Mouse (Mus musculus) hindbrain, embryonic 13.5 days (tissue): ENCODE measurements around the gene Muc5b. TPM values are rescaled to one million over a fixed set of nuclear protein-coding genes. Genes with fewer than 3 reads are reported as not detected.
"Not testable (repeated sequence)": the region's sequence is repeated elsewhere in the genome, so short reads cannot be mapped to it uniquely, and the experiment has no call there.

Source experiments
- ATAC-seq: fragments of 200-750 bp; cut with Nextera tagmentation; 2 replicates; pipeline ENCODE4 v1.8.0; 2017; ENCODE audit warnings: moderate TSS enrichment; ENCODE audit not compliant: low FRiP score
- H3K27ac ChIP-seq: fragments of 300-500 bp; sonication (generic); 2 replicates; pipeline ENCODE4 v1.5.1; 2015; ENCODE audit warnings: inconsistent platforms, mild to moderate bottlenecking, moderate library complexity
- H3K27me3 ChIP-seq: fragments of 300-500 bp; sonication (generic); 2 replicates; pipeline ENCODE4 v1.6.1; 2015; ENCODE audit warnings: mild to moderate bottlenecking, inconsistent platforms
- H3K36me3 ChIP-seq: fragments of 300-500 bp; sonication (generic); 2 replicates; pipeline ENCODE4 v1.6.1; 2015; ENCODE audit warnings: mild to moderate bottlenecking, inconsistent platforms
- H3K4me1 ChIP-seq: fragments of 300-500 bp; sonication (generic); replicated peaks from 2 replicates; pipeline ENCODE4 v1.6.1; 2015; ENCODE audit warnings: inconsistent platforms
- H3K4me2 ChIP-seq: fragments of 300-500 bp; sonication (generic); 2 replicates; pipeline ENCODE4 v1.6.1; 2015; ENCODE audit warnings: inconsistent platforms, mild to moderate bottlenecking, moderate library complexity
- H3K4me3 ChIP-seq: fragments of 300-500 bp; sonication (generic); 2 replicates; pipeline ENCODE4 v1.5.1; 2015; ENCODE audit warnings: mild to moderate bottlenecking, inconsistent platforms
- H3K9ac ChIP-seq: fragments of 300-500 bp; sonication (generic); 2 replicates; pipeline ENCODE4 v1.6.1; 2015; ENCODE audit warnings: mild to moderate bottlenecking, inconsistent platforms
- H3K9me3 ChIP-seq: fragments of 300-500 bp; sonication (generic); 2 replicates; pipeline ENCODE4 v1.6.1; 2016; ENCODE audit warnings: inconsistent platforms
- WGBS: fragments of 180-500 bp; shearing (Covaris S2); methylation state at CpG from one replicate; pipeline ENCODE4 v1.1.7; 2015; 5-methylcytosine and 5-hydroxymethylcytosine counted together
- polyA plus RNA-seq: library from polyadenylated mRNA; unstranded; fragments of >200 nt; fragmentation: Nextera tagmentation; extraction: Ambion mirVana; gene quantifications from 2 replicates; pipeline ENCODE4 v1.2.1, GENCODE M21; 2015

The Muc5b gene
- 0.04 and 0.05 TPM in 2 replicates for polyA plus RNA-seq

DNA sequence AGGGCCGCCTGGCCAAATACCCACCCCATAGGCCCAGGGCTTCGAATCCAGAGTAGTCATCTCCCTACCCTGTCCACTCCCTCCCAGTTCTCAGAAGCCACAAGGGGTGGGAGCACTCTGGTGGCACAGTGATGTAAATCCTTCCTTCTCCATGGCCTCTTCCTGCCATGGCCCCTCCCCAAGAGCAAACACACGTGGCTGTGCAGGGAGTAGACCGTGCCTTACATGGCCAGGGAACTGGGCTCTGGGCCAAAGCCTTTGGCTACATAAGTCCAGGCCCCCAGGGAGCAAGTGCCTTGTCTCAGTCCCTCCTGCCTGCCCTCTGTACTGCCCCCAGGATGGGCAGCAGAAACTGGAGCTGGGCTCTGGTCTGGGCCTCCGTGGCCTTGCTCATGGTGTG is at the start of gene Muc5b:
Gene Muc5b, plus strand, starts transcription at position 292 of the 400 bp plus-strand sequence.
- H3K4me3 ChIP-seq, result no peak within 1 kb of the TSS
- 65% methylated on average over 5 of the region's 5 CpGs for WGBS
- H3K9me3 ChIP-seq, result no peaks in the 10 kb centered on the region
- no peak within 1 kb of the TSS for H3K27ac ChIP-seq
- H3K36me3 ChIP-seq, result no peaks in the 10 kb centered on the region
- H3K9ac ChIP-seq, result no peak within 1 kb of the TSS
- no peaks in the 10 kb centered on the region for H3K27me3 ChIP-seq
- ATAC-seq, result no peak
- no peak within 1 kb of the TSS for H3K4me2 ChIP-seq
- no peaks in the 10 kb centered on the region for H3K4me1 ChIP-seq

DNA sequence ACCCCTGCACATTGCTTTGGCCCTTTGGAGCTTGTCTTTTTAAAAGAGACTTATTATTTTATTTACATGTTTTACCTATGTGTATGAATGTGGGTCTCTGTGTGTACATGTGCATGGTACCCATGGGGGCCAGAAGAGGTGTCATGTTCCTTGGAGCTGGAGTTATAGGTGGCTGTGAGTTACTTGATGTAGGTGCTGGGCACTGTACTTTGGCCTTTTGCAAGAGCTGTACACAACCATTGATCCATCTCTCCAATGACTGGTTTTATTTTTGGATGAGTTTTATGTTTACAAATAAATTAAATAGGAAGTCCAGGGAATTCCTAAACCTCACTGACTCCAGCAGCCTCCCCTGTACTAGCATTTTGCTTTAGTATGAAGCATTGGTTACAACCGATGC is 44.6 kb upstream of the Muc5b start:
- H3K4me2 ChIP-seq, result no peak overlapping the region
- no peak overlapping the region for H3K27ac ChIP-seq
- H3K27me3 ChIP-seq, result no peaks in the 10 kb centered on the region
- H3K4me3 ChIP-seq, result no peak overlapping the region
- H3K4me1 ChIP-seq, result no peaks in the 10 kb centered on the region
- no peaks in the 10 kb centered on the region for H3K36me3 ChIP-seq
- H3K9me3 ChIP-seq, result no peaks in the 10 kb centered on the region; the same call in 1 of the 2 replicates
- 97% methylated on average over 1 of the region's 1 CpGs for WGBS
- ATAC-seq, result no peak
- no peak overlapping the region for H3K9ac ChIP-seq

DNA sequence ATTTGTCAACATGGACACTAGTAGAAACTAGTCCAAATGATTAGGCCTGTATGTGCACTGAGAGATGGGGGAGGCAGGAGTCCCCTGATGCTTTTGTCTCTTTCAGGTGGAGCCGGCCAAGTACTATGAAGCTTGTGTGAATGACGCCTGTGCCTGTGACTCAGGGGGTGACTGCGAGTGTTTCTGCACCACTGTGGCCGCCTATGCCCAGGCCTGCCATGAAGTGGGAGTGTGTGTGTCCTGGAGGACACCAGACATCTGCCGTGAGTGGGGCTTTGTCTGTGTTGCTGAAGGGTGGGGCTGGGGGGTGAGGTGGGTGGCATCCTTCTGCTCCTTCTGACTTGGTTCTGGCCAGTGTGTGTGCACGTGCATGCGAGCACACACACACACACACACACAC is 35.7 kb upstream of the Muc5b start:
- no peak overlapping the region for H3K9ac ChIP-seq
- H3K27ac ChIP-seq, result no peak overlapping the region
- ATAC-seq, result no peak
- no peaks in the 10 kb centered on the region for H3K4me1 ChIP-seq
- no peaks in the 10 kb centered on the region for H3K27me3 ChIP-seq
- 95% methylated on average over 7 of the region's 7 CpGs for WGBS
- no peak overlapping the region for H3K4me3 ChIP-seq
- no peak overlapping the region for H3K4me2 ChIP-seq
- H3K36me3 ChIP-seq, result no peaks in the 10 kb centered on the region
- no peaks in the 10 kb centered on the region for H3K9me3 ChIP-seq

DNA sequence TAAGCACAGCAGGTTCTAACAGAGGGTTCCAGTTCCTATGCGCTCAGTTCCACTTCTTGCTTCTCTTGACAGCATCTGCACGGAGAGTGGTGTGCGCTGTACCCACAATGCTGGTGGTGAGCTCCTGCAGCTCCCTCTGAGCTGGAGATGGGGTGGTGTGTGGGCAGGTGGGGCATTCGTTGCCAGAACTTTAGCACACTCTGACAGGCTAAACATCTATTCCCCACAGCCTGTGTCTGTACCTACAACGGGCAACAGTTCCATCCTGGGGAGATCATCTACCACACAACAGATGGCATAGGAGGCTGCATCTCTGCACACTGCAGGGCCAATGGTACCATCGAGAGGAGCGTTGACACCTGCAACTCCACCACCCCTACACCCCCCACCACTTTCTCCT is 33.5 kb upstream of the Muc5b start:
- Histone ChIP-seq H3K27me3 (no peaks in the 10 kb centered on the region), H3K9me3 (no peaks in the 10 kb centered on the region), H3K9ac (no peak overlapping the region), H3K4me3 (no peak overlapping the region), H3K36me3 (no peaks in the 10 kb centered on the region), H3K27ac (no peak overlapping the region), H3K4me1 (no peaks in the 10 kb centered on the region), H3K4me2 (no peak overlapping the region)
- 90% methylated on average over 7 of the region's 7 CpGs for WGBS
- ATAC-seq, result no peak

DNA sequence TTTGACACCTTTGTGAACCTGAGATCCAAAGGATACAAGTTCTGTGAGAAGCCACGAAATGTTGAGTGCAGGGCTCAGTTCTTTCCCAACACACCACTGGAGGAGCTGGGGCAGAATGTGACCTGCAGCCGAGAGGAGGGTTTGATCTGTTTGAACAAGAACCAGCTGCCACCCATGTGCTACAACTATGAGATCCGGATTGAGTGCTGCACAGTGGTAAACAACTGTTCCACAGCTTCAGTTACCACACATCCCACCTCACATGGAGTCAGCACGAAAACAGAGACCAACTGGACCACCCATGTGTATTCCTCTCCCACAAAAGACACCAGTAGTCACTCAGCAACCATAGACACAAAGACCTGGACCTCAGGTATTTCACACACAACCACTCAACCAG is 31.0 kb upstream of the Muc5b start:
- H3K36me3 ChIP-seq, H3K27ac ChIP-seq, H3K4me2 ChIP-seq, H3K4me3 ChIP-seq, H3K9ac ChIP-seq, H3K27me3 ChIP-seq, ATAC-seq, H3K9me3 ChIP-seq, H3K4me1 ChIP-seq: not testable (repeated sequence)
- WGBS, result no CpG with 5 or more reads among the region's 4 CpGs

DNA sequence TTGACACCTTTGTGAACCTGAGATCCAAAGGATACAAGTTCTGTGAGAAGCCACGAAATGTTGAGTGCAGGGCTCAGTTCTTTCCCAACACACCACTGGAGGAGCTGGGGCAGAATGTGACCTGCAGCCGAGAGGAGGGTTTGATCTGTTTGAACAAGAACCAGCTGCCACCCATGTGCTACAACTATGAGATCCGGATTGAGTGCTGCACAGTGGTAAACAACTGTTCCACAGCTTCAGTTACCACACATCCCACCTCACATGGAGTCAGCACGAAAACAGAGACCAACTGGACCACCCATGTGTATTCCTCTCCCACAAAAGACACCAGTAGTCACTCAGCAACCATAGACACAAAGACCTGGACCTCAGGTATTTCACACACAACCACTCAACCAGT is 28.9 kb upstream of the Muc5b start:
- not testable (repeated sequence) for H3K4me1 ChIP-seq

DNA sequence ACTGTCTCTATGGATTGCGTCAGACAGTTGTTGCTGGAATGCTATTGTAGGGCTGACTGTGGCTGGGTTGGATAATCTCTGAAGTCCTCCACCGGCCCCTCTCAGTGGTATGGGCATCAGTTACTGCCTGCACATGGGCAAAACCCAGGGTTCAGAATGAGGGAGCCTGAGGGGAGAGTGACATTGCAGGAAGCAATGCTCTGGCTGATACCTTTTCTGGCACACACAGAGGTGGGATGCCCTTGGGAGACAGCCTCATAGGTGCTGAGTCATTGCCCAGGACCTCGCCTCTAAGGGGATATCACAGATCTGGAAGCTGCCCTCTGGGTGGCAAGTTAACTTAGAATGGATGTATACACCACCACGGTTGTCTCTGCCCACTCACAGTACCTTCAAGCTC is 25.5 kb upstream of the Muc5b start:
- Histone ChIP-seq H3K4me3 (no peak overlapping the region), H3K4me2 (no peak overlapping the region), H3K4me1 (peaks cover 18% of the 10 kb centered on the region), H3K36me3 (no peaks in the 10 kb centered on the region), H3K27me3 (no peaks in the 10 kb centered on the region), H3K27ac (no peak overlapping the region), H3K9me3 (no peaks in the 10 kb centered on the region), H3K9ac (no peak overlapping the region)
- WGBS, result 92% methylated on average over 4 of the region's 4 CpGs
- no peak for ATAC-seq

More for the DNA sequence above, 28.9 kb upstream of the Muc5b start:
- H3K9ac ChIP-seq, H3K9me3 ChIP-seq, H3K36me3 ChIP-seq, H3K4me2 ChIP-seq, H3K27ac ChIP-seq, H3K4me3 ChIP-seq, H3K27me3 ChIP-seq, ATAC-seq: not testable (repeated sequence)
- WGBS, result no CpG with 5 or more reads among the region's 4 CpGs

DNA sequence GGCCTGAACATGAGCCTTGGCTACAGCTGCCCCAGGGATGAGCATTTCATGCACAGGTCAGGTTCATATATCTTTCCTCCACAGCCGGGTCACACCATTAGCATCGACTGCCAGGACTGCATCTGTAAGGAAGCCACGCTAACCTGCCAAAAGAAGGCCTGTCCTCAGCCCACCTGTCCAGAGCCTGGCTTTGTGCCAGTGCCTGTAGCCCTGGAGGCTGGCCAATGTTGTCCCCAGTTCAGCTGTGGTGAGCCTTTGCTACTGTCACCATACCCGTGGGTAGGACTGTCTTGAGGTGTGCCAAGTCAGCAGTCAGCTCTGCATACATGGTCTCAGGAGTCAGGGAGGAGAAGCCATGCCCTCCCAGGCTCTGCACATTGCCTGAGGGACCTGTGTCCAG is 23.5 kb upstream of the Muc5b start:
- Histone ChIP-seq H3K9me3 (no peaks in the 10 kb centered on the region), H3K4me1 (peaks cover 19% of the 10 kb centered on the region), H3K4me3 (no peak overlapping the region), H3K27ac (no peak overlapping the region), H3K9ac (no peak overlapping the region), H3K4me2 (no peak overlapping the region), H3K36me3 (no peaks in the 10 kb centered on the region), H3K27me3 (no peaks in the 10 kb centered on the region)
- WGBS, result 85% methylated on average over 4 of the region's 4 CpGs
- ATAC-seq, result no peak

DNA sequence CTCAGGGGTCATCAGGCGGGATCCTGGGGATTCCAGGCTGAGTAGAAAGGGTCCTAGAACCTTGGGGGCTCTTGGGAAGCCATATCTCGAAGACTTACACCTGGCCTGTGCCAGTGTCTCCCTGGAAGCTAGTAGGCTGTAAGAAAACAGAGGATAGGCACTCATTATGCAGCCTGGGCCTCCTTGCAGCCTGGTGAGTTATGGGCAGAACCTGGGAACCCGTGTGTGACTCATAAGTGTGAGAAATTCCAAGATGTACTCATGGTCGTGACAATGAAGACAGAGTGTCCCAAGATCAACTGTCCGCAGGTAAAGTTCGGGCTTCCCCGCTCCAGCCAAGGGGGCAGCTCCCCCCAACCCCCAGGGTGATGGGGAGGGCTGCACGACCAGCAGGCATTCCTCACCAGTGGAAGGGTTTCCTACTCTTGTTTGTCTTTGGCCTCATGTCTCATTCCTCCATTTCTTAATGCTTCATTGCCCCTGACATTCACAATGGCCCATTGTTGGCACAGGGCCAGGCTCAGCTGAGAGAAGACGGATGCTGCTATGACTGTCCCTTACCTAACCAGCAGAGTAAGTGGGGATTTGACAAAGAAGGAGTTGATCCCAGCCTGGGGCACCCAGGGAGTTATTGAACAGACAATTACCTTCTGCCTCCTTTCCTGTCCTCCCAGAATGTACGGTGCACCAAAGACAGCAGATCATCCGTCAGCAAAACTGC is 21.4 kb upstream of the Muc5b start:
- ATAC-seq, result no peak
- 49% methylated on average over 11 of the region's 11 CpGs for WGBS

DNA sequence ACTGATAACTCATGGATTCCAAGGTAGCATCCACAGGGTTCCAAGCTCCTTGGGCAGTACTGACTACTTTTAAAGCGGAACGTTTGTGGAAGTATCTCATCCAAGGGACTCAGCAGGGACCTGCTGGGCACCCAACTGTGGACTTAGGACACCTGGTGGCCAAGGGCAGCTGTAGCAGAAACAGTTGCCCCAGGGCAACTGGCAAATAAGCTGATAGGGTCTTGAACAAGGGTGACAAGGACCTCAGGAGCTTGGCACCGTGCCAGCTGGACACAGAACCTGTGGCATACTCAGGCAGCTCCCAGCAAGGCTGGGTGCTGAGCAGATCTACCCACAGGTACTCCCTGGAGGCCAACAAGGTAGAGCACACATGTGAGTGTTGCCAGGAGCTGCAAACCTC is 20.6 kb upstream of the Muc5b start:
- H3K4me3 ChIP-seq, result no peak overlapping the region
- 81% methylated on average over 3 of the region's 3 CpGs for WGBS
- H3K27me3 ChIP-seq, result no peaks in the 10 kb centered on the region
- no peaks in the 10 kb centered on the region for H3K36me3 ChIP-seq
- H3K4me1 ChIP-seq, result peaks cover 22% of the 10 kb centered on the region
- no peak overlapping the region for H3K9ac ChIP-seq
- ATAC-seq, result no peak
- no peak overlapping the region for H3K27ac ChIP-seq
- no peaks in the 10 kb centered on the region for H3K9me3 ChIP-seq
- no peak overlapping the region for H3K4me2 ChIP-seq

More for the DNA sequence above, 21.4 kb upstream of the Muc5b start:
- H3K9ac ChIP-seq, result no peak overlapping the region
- no peaks in the 10 kb centered on the region for H3K27me3 ChIP-seq
- H3K27ac ChIP-seq, result no peak overlapping the region
- no peak overlapping the region for H3K4me3 ChIP-seq
- H3K9me3 ChIP-seq, result no peaks in the 10 kb centered on the region
- no peak overlapping the region for H3K4me2 ChIP-seq
- no peaks in the 10 kb centered on the region for H3K36me3 ChIP-seq
- peaks cover 20% of the 10 kb centered on the region for H3K4me1 ChIP-seq

DNA sequence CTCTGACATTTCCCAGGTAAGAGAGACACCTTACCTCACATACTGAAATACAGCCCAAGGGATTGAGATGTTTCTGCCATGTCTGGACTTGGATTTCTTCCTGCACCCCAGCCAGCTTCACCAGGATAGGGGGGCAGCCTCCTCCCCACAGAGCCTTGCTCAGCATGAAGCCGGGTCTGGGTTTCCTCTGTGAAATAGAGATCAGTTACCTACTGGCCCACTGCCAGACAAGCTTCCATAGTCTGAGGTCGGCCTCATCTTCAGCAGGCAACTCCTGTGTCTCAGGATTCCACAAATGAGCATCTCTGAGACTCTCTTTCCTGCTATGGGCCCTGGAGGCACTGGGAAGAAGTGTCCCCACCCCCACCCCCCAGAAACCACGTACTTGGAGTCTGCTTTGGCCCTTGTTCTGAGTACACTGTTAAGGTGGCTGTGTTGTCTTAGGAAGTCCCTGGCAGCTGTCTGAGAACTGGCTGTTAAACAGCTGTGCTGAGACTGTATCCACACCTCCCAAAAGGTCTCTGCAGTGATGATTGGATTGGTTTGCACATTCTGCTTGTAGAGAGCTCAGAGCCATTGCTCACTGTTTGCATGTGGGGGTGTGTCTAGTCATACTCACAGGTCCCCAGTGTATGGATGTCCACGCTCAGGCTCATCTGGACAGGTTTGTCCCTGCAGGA is 16.1 kb upstream of the Muc5b start:
- Histone ChIP-seq H3K4me3 (no peak overlapping the region), H3K4me2 (no peak overlapping the region), H3K36me3 (no peaks in the 10 kb centered on the region), H3K9me3 (no peaks in the 10 kb centered on the region), H3K27ac (0 out of 2 replicates have a peak overlapping the region, but pooled peaks have one; percentile 2), H3K9ac (no peak overlapping the region), H3K27me3 (no peaks in the 10 kb centered on the region; the same call in 1 of the 2 replicates), H3K4me1 (peaks cover 10% of the 10 kb centered on the region)
- WGBS, result 59% methylated on average over 4 of the region's 4 CpGs
- ATAC-seq, result no peak

DNA sequence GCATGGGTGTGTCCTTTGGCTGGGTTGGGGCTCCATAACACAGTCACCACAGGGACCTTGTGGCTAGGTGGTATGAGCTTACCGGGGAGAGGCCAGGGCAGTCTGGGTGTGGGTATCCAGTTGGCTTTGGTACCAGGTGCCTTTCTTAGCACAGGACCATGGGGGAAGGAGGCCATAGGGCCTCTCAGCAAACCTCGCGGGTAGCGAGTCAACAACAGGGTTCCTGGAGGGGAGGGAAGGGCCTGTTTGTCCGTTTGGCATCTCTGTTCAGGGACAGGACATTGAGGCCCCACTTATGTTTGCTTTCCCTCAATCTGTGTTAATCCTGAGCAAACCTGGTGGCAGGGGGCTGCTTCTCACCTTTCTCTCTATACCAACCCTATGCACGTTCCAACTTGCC is 15.2 kb upstream of the Muc5b start:
- no peak overlapping the region for H3K4me3 ChIP-seq
- no peak overlapping the region for H3K9ac ChIP-seq
- no peak overlapping the region for H3K27ac ChIP-seq
- H3K36me3 ChIP-seq, result no peaks in the 10 kb centered on the region
- 87% methylated on average over 6 of the region's 6 CpGs for WGBS
- no peak for ATAC-seq
- H3K4me1 ChIP-seq, result peaks cover 3% of the 10 kb centered on the region; the same call in 1 of the 2 replicates
- no peaks in the 10 kb centered on the region for H3K9me3 ChIP-seq
- H3K27me3 ChIP-seq, result no peaks in the 10 kb centered on the region; the same call in 1 of the 2 replicates
- no peak overlapping the region for H3K4me2 ChIP-seq

DNA sequence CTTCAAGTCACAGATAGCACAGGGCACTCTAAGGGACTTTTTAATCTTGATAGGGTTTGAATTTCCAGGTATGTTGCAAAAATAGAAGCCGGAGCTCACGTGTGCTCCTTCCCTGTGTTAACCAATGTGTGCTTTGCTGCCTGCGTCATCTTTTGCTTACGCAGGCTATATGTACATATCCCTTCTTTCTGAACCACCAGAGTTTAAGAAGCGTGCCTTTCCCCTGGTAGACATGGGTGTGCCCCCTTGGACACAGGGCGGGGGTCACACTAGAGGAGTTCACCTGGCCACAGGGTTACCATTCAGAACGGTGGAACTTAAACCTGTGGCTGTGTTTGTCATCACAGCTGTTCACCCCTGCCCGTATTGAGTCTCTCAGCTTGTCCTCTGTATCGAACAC is 14.5 kb upstream of the Muc5b start:
- no peak overlapping the region for H3K9ac ChIP-seq

More for the DNA sequence above, 14.5 kb upstream of the Muc5b start:
- Histone ChIP-seq H3K36me3 (no peaks in the 10 kb centered on the region), H3K4me2 (no peak overlapping the region), H3K27me3 (no peaks in the 10 kb centered on the region; the same call in 1 of the 2 replicates), H3K4me1 (peaks cover 3% of the 10 kb centered on the region; the same call in 1 of the 2 replicates), H3K4me3 (no peak overlapping the region), H3K9me3 (no peaks in the 10 kb centered on the region), H3K27ac (no peak overlapping the region)
- WGBS, result 93% methylated on average over 9 of the region's 9 CpGs
- ATAC-seq, result no peak
